Mouse (Mus musculus): ENCODE results near the gene Kdm7a. TPM values are rescaled to one million over a fixed set of nuclear protein-coding genes. Genes with fewer than 3 reads are reported as not detected.

Gene Kdm7a
- polyA plus RNA-seq, 1 experiment from 2014 or later: 5.8 TPM

Other genes with a start within 250 kb of the Kdm7a start
- gene Parp12, start 88.4 kb downstream of the Kdm7a start, polyA plus RNA-seq (2015; fragmentation: Nextera tagmentation; extraction: Ambion mirVana): 10.3 and 10.8 TPM in 2 replicates
- gene Slc37a3, start 170.9 kb upstream of the Kdm7a start, polyA plus RNA-seq (2015; fragmentation: Nextera tagmentation; extraction: Ambion mirVana): 26.4 and 32.1 TPM in 2 replicates
- 22.3 and 24.9 TPM in 2 replicates for gene Rab19, start 174.4 kb upstream of the Kdm7a start, polyA plus RNA-seq (2015; fragmentation: Nextera tagmentation; extraction: Ambion mirVana)
- 80.3 and 91.5 TPM in 2 replicates for gene Mkrn1, start 213.7 kb upstream of the Kdm7a start, polyA plus RNA-seq (2015; fragmentation: Nextera tagmentation; extraction: Ambion mirVana)

All from thymus, postnatal 0 days (tissue).